Mouse (Mus musculus): Measurements from ENCODE around the gene Fermt3. TPM values are rescaled to one million over a fixed set of nuclear protein-coding genes. Genes with fewer than 3 reads are reported as not detected.
A peak's percentile ranks its signal among the peaks of the same experiment; 100 is the strongest.

Fermt3 gene
- 1.9 and 4.9 TPM in 2 replicates for polyA plus RNA-seq (2014; fragmentation: Nextera tagmentation; extraction: Ambion mirVana)

DNA sequence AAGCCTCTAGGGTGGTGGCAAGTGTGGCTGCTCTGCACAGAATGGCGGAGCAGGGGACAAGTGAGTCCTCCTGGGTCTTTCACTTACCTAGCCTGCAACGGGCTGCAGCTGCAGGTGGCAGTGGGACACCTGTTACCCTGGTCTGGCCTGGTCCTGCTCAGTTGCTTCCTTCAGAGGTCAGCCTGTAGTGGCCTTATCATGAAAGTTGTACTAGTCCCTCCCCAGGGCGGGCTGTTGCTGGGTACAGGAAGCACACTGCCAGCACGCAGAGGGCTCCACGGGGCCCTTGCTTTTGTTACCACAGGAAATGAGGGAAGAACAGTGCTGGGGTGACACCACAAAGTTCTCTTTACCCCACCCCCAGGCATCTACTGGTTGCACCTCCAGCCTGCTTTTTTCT lies at the start of gene Fermt3:
TSS of gene Fermt3 (minus strand) at position 279 of the 400 bp plus-strand sequence.
- H3K9ac ChIP-seq (replicated peaks; ENCODE audit: low read depth, low read length) = no peak within 1 kb of the TSS
- H3K27ac ChIP-seq (ENCODE audit: low read depth, low read length) = no peak within 1 kb of the TSS; the same call in 1 of the 2 replicates
- no peak for ATAC-seq (ENCODE audit: low read depth)
- H3K36me3 ChIP-seq (ENCODE audit: control insufficient read depth, insufficient read depth, low read length) = peaks cover 36% of the 10 kb centered on the region
- H3K4me3 ChIP-seq (ENCODE audit: low read depth, low read length) = no peak within 1 kb of the TSS
- 81% methylated on average over 5 of the region's 5 CpGs for WGBS
- no peak within 1 kb of the TSS for H3K4me2 ChIP-seq (ENCODE audit: low read depth, low read length)
- H3K4me1 ChIP-seq (ENCODE audit: control insufficient read depth, insufficient read depth, low read length) = no peaks in the 10 kb centered on the region
- no peaks in the 10 kb centered on the region for H3K27me3 ChIP-seq (ENCODE audit: control insufficient read depth, insufficient read depth, low read length)
- H3K9me3 ChIP-seq (ENCODE audit: control insufficient read depth, low read length) = no peaks in the 10 kb centered on the region

- H3K9me3 ChIP-seq (ENCODE audit: control insufficient read depth, low read length) = no peaks in the 10 kb centered on the region
- H3K27ac ChIP-seq (ENCODE audit: low read depth, low read length) = no peak overlapping the region
Measured at GRCm38 (mm10) chr19:7068136-7068535, 48.9 kb upstream of the Fermt3 start.

GRCm38 (mm10) chr19:7067344-7068050 lies 48.2 kb upstream of the Fermt3 start:
- no peaks in the 10 kb centered on the region for H3K36me3 ChIP-seq (ENCODE audit: control insufficient read depth, insufficient read depth, low read length)
- no peak overlapping the region for H3K4me2 ChIP-seq (ENCODE audit: low read depth, low read length)
- H3K27me3 ChIP-seq (ENCODE audit: control insufficient read depth, insufficient read depth, low read length) = no peaks in the 10 kb centered on the region; the same call in 1 of the 2 replicates
- 47% methylated on average over 20 of the region's 20 CpGs for WGBS
- 0 out of 2 replicates have a peak, but pooled peaks have one; percentile 3 for ATAC-seq (ENCODE audit: low read depth)
- H3K4me3 ChIP-seq (ENCODE audit: low read depth, low read length) = no peak overlapping the region
- H3K4me1 ChIP-seq (ENCODE audit: control insufficient read depth, insufficient read depth, low read length) = peaks cover 51% of the 10 kb centered on the region
- no peaks in the 10 kb centered on the region for H3K9me3 ChIP-seq (ENCODE audit: control insufficient read depth, low read length)
- no peak overlapping the region for H3K9ac ChIP-seq (replicated peaks; ENCODE audit: low read depth, low read length)
- H3K27ac ChIP-seq (ENCODE audit: low read depth, low read length) = no peak overlapping the region

More at GRCm38 (mm10) chr19:7068136-7068535, 48.9 kb upstream of the Fermt3 start:
- H3K4me3 ChIP-seq (ENCODE audit: low read depth, low read length) = no peak overlapping the region
- H3K4me1 ChIP-seq (ENCODE audit: control insufficient read depth, insufficient read depth, low read length) = peaks cover 56% of the 10 kb centered on the region
- H3K4me2 ChIP-seq (ENCODE audit: low read depth, low read length) = no peak overlapping the region
- 2% methylated on average over 14 of the region's 14 CpGs for WGBS
- peak; percentile 41; the same call in 1 of the 2 replicates for ATAC-seq (ENCODE audit: low read depth)
- H3K9ac ChIP-seq (replicated peaks; ENCODE audit: low read depth, low read length) = no peak overlapping the region
- no peaks in the 10 kb centered on the region; the same call in 1 of the 2 replicates for H3K27me3 ChIP-seq (ENCODE audit: control insufficient read depth, insufficient read depth, low read length)
- H3K36me3 ChIP-seq (ENCODE audit: control insufficient read depth, insufficient read depth, low read length) = no peaks in the 10 kb centered on the region

DNA sequence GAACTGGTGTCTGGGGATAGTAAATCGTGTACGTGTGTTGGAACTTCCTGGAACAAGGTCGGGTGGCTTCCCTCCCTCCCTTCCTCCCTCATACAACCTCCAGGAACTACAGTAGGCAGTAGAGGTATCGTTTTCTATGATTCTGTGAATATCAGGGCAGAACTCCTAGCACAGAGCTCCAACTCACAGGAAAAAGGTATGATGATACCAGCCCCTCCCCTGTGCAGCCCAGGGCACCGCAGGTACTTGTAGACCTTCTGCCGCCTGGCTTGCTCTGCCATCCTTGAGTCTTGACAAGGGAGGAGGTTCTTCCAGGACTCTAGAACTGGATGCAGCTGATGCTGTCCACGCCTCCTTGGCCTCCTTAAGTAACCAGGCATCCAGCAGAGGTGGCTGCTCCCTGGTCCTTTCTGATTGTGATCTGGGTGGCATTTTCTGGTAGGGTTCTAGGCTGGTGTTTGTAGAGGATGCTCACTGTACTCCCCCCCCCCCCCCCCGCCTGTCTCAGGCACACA lies 47.6 kb upstream of the Fermt3 start:
- no peak overlapping the region for H3K27ac ChIP-seq (ENCODE audit: low read depth, low read length)
- no peak overlapping the region for H3K4me2 ChIP-seq (ENCODE audit: low read depth, low read length)
- H3K36me3 ChIP-seq (ENCODE audit: control insufficient read depth, insufficient read depth, low read length) = no peaks in the 10 kb centered on the region
- no peak for ATAC-seq (ENCODE audit: low read depth)
- H3K9ac ChIP-seq (replicated peaks; ENCODE audit: low read depth, low read length) = 0 out of 2 replicates have a peak overlapping the region, but pooled peaks have one; percentile 7
- H3K9me3 ChIP-seq (ENCODE audit: control insufficient read depth, low read length) = no peaks in the 10 kb centered on the region
- no peaks in the 10 kb centered on the region; the same call in 1 of the 2 replicates for H3K27me3 ChIP-seq (ENCODE audit: control insufficient read depth, insufficient read depth, low read length)
- 29% methylated on average over 7 of the region's 8 CpGs for WGBS
- no peak overlapping the region for H3K4me3 ChIP-seq (ENCODE audit: low read depth, low read length)
- H3K4me1 ChIP-seq (ENCODE audit: control insufficient read depth, insufficient read depth, low read length) = peaks cover 47% of the 10 kb centered on the region

DNA sequence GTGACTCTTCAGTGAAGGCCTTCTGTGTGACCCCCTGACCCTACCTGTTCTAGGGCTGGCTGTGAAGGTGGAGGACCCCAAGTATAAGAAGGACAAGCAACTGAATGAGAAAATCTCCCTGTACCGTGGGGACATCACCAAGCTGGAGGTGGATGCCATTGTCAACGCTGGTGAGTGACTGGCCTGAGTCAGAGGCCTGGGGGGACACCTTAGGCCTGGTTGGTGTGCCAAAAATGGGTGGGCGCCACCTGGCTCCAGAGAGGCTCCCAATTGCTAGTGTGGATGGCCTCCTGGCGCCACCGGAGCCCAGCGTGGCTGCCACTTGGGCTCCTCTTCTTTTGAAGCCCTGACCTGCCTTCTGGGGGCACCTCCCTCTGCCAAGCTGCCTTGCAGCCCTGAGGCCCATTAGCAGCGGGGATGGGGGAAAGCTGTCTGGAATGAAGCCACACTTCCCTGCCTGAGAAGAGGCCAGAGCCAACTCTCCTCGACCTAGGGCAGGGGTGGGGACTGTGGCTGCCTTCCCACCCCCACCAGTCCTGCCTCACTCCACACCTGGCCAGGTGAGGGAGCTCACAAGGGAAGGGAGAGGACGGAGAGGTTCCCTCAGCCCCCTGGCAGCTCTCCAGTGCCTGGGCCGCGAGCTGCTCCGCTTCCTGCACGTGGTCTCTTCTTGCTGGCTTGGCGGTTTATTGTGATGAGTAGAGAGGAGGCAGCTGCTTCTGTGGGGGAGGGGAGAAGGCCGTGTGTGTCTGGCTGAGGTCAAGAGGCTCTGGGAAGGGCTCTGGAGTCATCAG lies 47.0 kb upstream of the Fermt3 start:
- Histone ChIP-seq H3K27ac (ENCODE audit: low read depth, low read length) (no peak overlapping the region), H3K4me2 (ENCODE audit: low read depth, low read length) (no peak overlapping the region), H3K36me3 (ENCODE audit: control insufficient read depth, insufficient read depth, low read length) (no peaks in the 10 kb centered on the region), H3K27me3 (ENCODE audit: control insufficient read depth, insufficient read depth, low read length) (no peaks in the 10 kb centered on the region; the same call in 1 of the 2 replicates), H3K4me3 (ENCODE audit: low read depth, low read length) (no peak overlapping the region), H3K9me3 (ENCODE audit: control insufficient read depth, low read length) (no peaks in the 10 kb centered on the region), H3K4me1 (ENCODE audit: control insufficient read depth, insufficient read depth, low read length) (peaks cover 47% of the 10 kb centered on the region), H3K9ac (replicated peaks; ENCODE audit: low read depth, low read length) (0 out of 2 replicates have a peak overlapping the region, but pooled peaks have one; percentile 7)
- 27% methylated on average over 15 of the region's 15 CpGs for WGBS
- ATAC-seq (ENCODE audit: low read depth) = no peak

- WGBS = 0% methylated on average over 3 of the region's 3 CpGs
- no peak overlapping the region for H3K9ac ChIP-seq (replicated peaks; ENCODE audit: low read depth, low read length)
- H3K27ac ChIP-seq (ENCODE audit: low read depth, low read length) = no peak overlapping the region
- H3K27me3 ChIP-seq (ENCODE audit: control insufficient read depth, insufficient read depth, low read length) = no peaks in the 10 kb centered on the region; the same call in 1 of the 2 replicates
- no peaks in the 10 kb centered on the region for H3K9me3 ChIP-seq (ENCODE audit: control insufficient read depth, low read length)
- H3K36me3 ChIP-seq (ENCODE audit: control insufficient read depth, insufficient read depth, low read length) = no peaks in the 10 kb centered on the region
- ATAC-seq (ENCODE audit: low read depth) = peak; percentile 15; the same call in 1 of the 2 replicates
- H3K4me3 ChIP-seq (ENCODE audit: low read depth, low read length) = no peak overlapping the region
- H3K4me1 ChIP-seq (ENCODE audit: control insufficient read depth, insufficient read depth, low read length) = peaks cover 33% of the 10 kb centered on the region
- no peak overlapping the region for H3K4me2 ChIP-seq (ENCODE audit: low read depth, low read length)
Measured at GRCm38 (mm10) chr19:7064571-7064970, 45.3 kb upstream of the Fermt3 start.

DNA sequence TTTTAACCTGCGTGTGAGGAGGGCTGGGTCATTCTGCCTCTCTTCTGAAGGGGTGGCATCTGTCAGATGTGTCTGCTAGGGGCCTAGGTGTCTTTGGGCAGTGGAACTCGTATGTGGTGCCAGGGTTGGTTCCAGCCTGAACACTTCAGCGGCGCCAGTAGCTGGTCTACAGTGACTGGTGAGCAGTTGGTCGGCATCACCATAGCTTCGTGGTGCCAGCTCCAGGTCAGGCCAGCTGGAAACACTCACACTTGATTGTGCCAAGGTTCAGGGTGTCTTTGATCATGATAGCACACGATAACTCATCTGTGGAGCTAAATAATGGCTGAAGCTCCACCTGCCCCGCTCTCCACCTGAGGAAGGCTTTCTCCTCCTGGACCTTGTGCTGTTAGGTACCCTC lies 43.6 kb upstream of the Fermt3 start:
- H3K36me3 ChIP-seq (ENCODE audit: control insufficient read depth, insufficient read depth, low read length) = no peaks in the 10 kb centered on the region
- H3K4me2 ChIP-seq (ENCODE audit: low read depth, low read length) = no peak overlapping the region
- no peak overlapping the region for H3K4me3 ChIP-seq (ENCODE audit: low read depth, low read length)
- H3K27ac ChIP-seq (ENCODE audit: low read depth, low read length) = no peak overlapping the region
- no peak overlapping the region for H3K9ac ChIP-seq (replicated peaks; ENCODE audit: low read depth, low read length)
- H3K27me3 ChIP-seq (ENCODE audit: control insufficient read depth, insufficient read depth, low read length) = peaks cover 2% of the 10 kb centered on the region; the same call in 1 of the 2 replicates
- peaks cover 21% of the 10 kb centered on the region for H3K4me1 ChIP-seq (ENCODE audit: control insufficient read depth, insufficient read depth, low read length)
- 93% methylated on average over 8 of the region's 8 CpGs for WGBS
- ATAC-seq (ENCODE audit: low read depth) = no peak
- no peaks in the 10 kb centered on the region for H3K9me3 ChIP-seq (ENCODE audit: control insufficient read depth, low read length)

- no peak for ATAC-seq (ENCODE audit: low read depth)
- H3K4me2 ChIP-seq (ENCODE audit: low read depth, low read length) = no peak overlapping the region
- peaks cover 2% of the 10 kb centered on the region; the same call in 1 of the 2 replicates for H3K27me3 ChIP-seq (ENCODE audit: control insufficient read depth, insufficient read depth, low read length)
- no peaks in the 10 kb centered on the region for H3K9me3 ChIP-seq (ENCODE audit: control insufficient read depth, low read length)
- 80% methylated on average over 5 of the region's 5 CpGs for WGBS
- no peaks in the 10 kb centered on the region for H3K36me3 ChIP-seq (ENCODE audit: control insufficient read depth, insufficient read depth, low read length)
- peaks cover 22% of the 10 kb centered on the region for H3K4me1 ChIP-seq (ENCODE audit: control insufficient read depth, insufficient read depth, low read length)
- H3K9ac ChIP-seq (replicated peaks; ENCODE audit: low read depth, low read length) = no peak overlapping the region
- no peak overlapping the region for H3K4me3 ChIP-seq (ENCODE audit: low read depth, low read length)
- no peak overlapping the region for H3K27ac ChIP-seq (ENCODE audit: low read depth, low read length)
Measured at GRCm38 (mm10) chr19:7062110-7062509, 42.8 kb upstream of the Fermt3 start.
